Mouse (Mus musculus): ENCODE measurements around the gene Litaf.

DNA sequence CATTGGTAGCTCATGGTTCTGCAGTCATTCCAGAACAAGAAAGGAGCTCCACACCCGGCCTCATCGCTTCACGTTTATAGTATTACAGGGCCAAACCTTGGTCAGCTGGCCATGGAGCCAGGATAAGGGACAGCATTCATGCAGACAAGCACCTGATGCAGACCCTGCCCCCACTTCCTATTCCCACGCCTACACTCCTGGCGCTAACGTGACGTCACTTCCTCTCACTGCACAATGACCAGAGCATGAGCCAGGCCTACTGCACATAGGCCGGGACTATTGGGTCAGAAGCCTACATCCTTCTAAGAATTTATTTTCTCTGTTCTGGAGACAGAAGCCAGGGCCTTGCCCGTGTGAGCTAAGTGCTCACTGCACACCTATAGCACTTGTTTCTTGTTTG lies 115.4 kb downstream of the Litaf start:
- TF ChIP-seq EP300 (IDR thresholded peaks at IDR 0.05; ENCODE audit: low read depth) = no peak
- TF ChIP-seq CTCF (IDR thresholded peaks at IDR 0.05; ENCODE audit: low read depth) = no peak
